Mouse (Mus musculus) forebrain, embryonic 16.5 days (tissue): ENCODE measurements around the gene Exoc3l. TPM values are rescaled to one million over a fixed set of nuclear protein-coding genes. Genes with fewer than 3 reads are reported as not detected.
A peak's percentile ranks its signal among the peaks of the same experiment; 100 is the strongest.

Experiments used
- ATAC-seq: fragments of 200-750 bp; cut with Nextera tagmentation; 2 replicates; pipeline ENCODE4 v1.8.0; 2017; ENCODE audit warnings: mild to moderate bottlenecking, moderate library complexity
- H3K27ac ChIP-seq: fragments of 300-500 bp; sonication (generic); 2 replicates; pipeline ENCODE4 v1.5.1; 2014; ENCODE audit warnings: low read length, control low read depth
- H3K27me3 ChIP-seq: fragments of 300-500 bp; sonication (generic); replicated peaks from 2 replicates; pipeline ENCODE4 v1.6.1; 2014; ENCODE audit warnings: low read length; ENCODE audit not compliant: control insufficient read depth, insufficient read depth
- H3K36me3 ChIP-seq: fragments of 300-500 bp; sonication (generic); 2 replicates; pipeline ENCODE4 v1.6.1; 2014; ENCODE audit not compliant: control insufficient read depth, insufficient read depth
- H3K4me1 ChIP-seq: fragments of 300-500 bp; sonication (generic); replicated peaks from 2 replicates; pipeline ENCODE4 v1.6.1; 2014; ENCODE audit warnings: low read length; ENCODE audit not compliant: control insufficient read depth, insufficient read depth
- H3K4me2 ChIP-seq: fragments of 300-500 bp; sonication (generic); 2 replicates; pipeline ENCODE4 v1.6.1; 2014; ENCODE audit warnings: mild to moderate bottlenecking, low read length, control low read depth
- H3K4me3 ChIP-seq: fragments of 300-500 bp; sonication (generic); replicated peaks from 2 replicates; pipeline ENCODE4 v1.5.1; 2014; ENCODE audit warnings: mild to moderate bottlenecking, low read length, control low read depth
- H3K9ac ChIP-seq: fragments of 300-500 bp; sonication (generic); replicated peaks from 2 replicates; pipeline ENCODE4 v1.6.1; 2014; ENCODE audit warnings: low read depth, low read length, control low read depth
- H3K9me3 ChIP-seq: fragments of 300-500 bp; sonication (generic); 2 replicates; pipeline ENCODE4 v1.6.1; 2016; ENCODE audit warnings: low read length; ENCODE audit not compliant: control insufficient read depth
- WGBS: fragments of 180-500 bp; shearing (Covaris S2); extraction: QIAGEN DNeasy Blood & Tissue Kit; methylation state at CpG from one replicate; pipeline ENCODE4 v1.1.7; 2014; 5-methylcytosine and 5-hydroxymethylcytosine counted together
- polyA plus RNA-seq: library from polyadenylated mRNA; unstranded; fragments of >200 nt; fragmentation: Nextera tagmentation; extraction: Ambion mirVana; gene quantifications from 2 replicates; pipeline ENCODE4 v1.2.1, GENCODE M21; 2015

Exoc3l gene
- polyA plus RNA-seq, 1 experiment from 2014 or later: 12.9 TPM

- ATAC-seq: peak; percentile 29
- H3K9ac ChIP-seq: no peak overlapping the region
- H3K36me3 ChIP-seq: peaks cover 25% of the 10 kb centered on the region
- no peaks in the 10 kb centered on the region for H3K9me3 ChIP-seq
- peaks cover 8% of the 10 kb centered on the region for H3K4me1 ChIP-seq
- H3K27me3 ChIP-seq: no peaks in the 10 kb centered on the region
- no peak overlapping the region for H3K4me3 ChIP-seq
- peak overlapping the region; percentile 31 for H3K4me2 ChIP-seq
- no peak overlapping the region for H3K27ac ChIP-seq
- WGBS: 62% methylated on average over 5 of the region's 5 CpGs
Measured at GRCm38 (mm10) chr8:105306146-105306691, 10.3 kb upstream of the Exoc3l start.

GRCm38 (mm10) chr8:105305211-105306145 lies 9.6 kb upstream of the Exoc3l start, which contains the start of gene Elmo3:
TSS of gene Elmo3 (plus strand) at chr8:105305601.
- Histone ChIP-seq H3K9ac (no peak within 1 kb of the TSS), H3K4me2 (peak within 1 kb of the TSS; percentile 31), H3K9me3 (no peaks in the 10 kb centered on the region), H3K36me3 (peaks cover 29% of the 10 kb centered on the region), H3K27ac (no peak within 1 kb of the TSS), H3K4me3 (no peak within 1 kb of the TSS; the same call in 1 of the 2 replicates), H3K27me3 (no peaks in the 10 kb centered on the region), H3K4me1 (peaks cover 8% of the 10 kb centered on the region)
- WGBS: 7% methylated on average over 30 of the region's 30 CpGs
- peak; percentile 15; the same call in 1 of the 2 replicates for ATAC-seq

- Histone ChIP-seq H3K9ac (no peak overlapping the region), H3K27ac (no peak overlapping the region), H3K4me1 (peaks cover 8% of the 10 kb centered on the region), H3K9me3 (no peaks in the 10 kb centered on the region), H3K36me3 (peaks cover 37% of the 10 kb centered on the region), H3K4me3 (no peak overlapping the region), H3K4me2 (no peak overlapping the region), H3K27me3 (no peaks in the 10 kb centered on the region)
- WGBS: 68% methylated on average over 9 of the region's 9 CpGs
- peak; percentile 21; the same call in 1 of the 2 replicates for ATAC-seq
Measured at GRCm38 (mm10) chr8:105304325-105305210, 8.7 kb upstream of the Exoc3l start.

DNA sequence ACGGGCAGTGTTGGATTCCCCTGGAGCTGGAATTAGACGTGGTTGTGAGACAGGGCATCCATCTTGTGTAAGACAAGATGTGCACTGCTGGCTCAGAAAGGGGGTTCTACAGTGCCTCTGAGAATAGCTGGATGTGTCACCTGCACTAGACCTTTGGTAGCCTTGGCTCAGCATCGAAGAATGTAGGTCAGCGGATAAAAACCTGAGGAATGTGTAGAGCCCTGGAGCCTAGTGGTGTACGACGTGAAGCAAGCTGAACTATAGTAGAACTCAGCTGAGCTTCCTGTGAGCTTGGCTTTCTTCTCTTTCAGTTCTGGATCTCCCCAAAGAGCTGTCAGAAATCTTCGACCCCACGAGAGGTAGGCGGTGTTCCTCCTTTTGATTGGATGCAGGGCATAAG lies 8.0 kb upstream of the Exoc3l start:
- Histone ChIP-seq H3K4me2 (no peak overlapping the region), H3K4me3 (no peak overlapping the region), H3K9ac (no peak overlapping the region), H3K36me3 (peaks cover 37% of the 10 kb centered on the region), H3K9me3 (no peaks in the 10 kb centered on the region), H3K4me1 (peaks cover 15% of the 10 kb centered on the region), H3K27me3 (no peaks in the 10 kb centered on the region), H3K27ac (no peak overlapping the region)
- 86% methylated on average over 9 of the region's 9 CpGs for WGBS
- no peak for ATAC-seq

DNA sequence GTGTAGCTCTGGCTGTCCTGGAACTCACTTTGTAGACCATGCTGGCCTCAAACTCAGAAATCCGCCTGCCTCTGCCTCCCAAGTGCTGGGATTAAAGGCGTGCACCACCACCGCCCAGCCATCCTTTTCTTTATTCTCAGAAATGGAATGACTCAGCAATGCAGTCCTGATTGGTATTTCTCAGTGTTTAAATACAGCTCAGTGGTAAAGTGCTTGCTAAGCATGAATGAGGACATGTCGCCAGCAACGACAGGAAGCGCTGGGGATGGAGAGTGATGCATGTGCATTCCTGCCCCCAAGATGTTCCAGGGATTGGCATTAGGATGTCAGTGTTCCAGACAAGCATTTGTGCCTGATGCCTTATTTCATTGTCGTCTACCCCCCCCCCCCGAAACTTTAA lies 7.5 kb upstream of the Exoc3l start:
- Histone ChIP-seq H3K4me1 (peaks cover 20% of the 10 kb centered on the region), H3K36me3 (peaks cover 37% of the 10 kb centered on the region), H3K27ac (no peak overlapping the region), H3K9ac (no peak overlapping the region), H3K4me2 (no peak overlapping the region), H3K9me3 (no peaks in the 10 kb centered on the region), H3K27me3 (no peaks in the 10 kb centered on the region), H3K4me3 (no peak overlapping the region)
- no peak for ATAC-seq
- WGBS: 87% methylated on average over 8 of the region's 8 CpGs

DNA sequence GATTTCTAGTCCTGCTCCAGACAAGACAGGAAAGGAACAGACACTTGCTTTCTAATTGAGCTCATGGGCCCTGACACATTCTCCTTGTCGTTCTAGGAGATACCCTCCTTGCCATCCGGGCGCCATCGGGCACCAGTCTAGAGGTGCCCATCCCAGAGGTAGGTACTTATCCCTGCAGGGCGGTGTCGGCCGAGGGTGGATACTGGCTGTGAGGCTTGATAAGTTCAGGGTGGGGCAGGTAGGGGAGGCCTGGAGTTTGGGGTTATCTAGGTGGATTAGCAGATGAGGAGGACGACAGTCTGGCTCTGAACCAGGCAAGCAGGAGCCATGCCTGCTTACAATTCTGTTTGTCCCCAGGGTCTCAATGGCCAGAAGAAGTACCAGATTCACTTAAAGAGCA lies 4.1 kb upstream of the Exoc3l start:
- Histone ChIP-seq H3K4me1 (peaks cover 20% of the 10 kb centered on the region), H3K4me2 (no peak overlapping the region), H3K9ac (no peak overlapping the region), H3K27ac (no peak overlapping the region), H3K36me3 (peaks cover 29% of the 10 kb centered on the region), H3K9me3 (no peaks in the 10 kb centered on the region), H3K27me3 (no peaks in the 10 kb centered on the region), H3K4me3 (no peak overlapping the region)
- no peak for ATAC-seq
- 96% methylated on average over 8 of the region's 8 CpGs for WGBS

- H3K27me3 ChIP-seq: no peaks in the 10 kb centered on the region
- 64% methylated on average over 18 of the region's 18 CpGs for WGBS
- H3K4me1 ChIP-seq: peaks cover 20% of the 10 kb centered on the region
- H3K4me2 ChIP-seq: peak overlapping the region; percentile 89
- no peaks in the 10 kb centered on the region for H3K9me3 ChIP-seq
- ATAC-seq: no peak
- H3K36me3 ChIP-seq: peaks cover 25% of the 10 kb centered on the region
- H3K27ac ChIP-seq: no peak overlapping the region
- peak overlapping the region; percentile 89 for H3K4me3 ChIP-seq
- peak overlapping the region; percentile 88 for H3K9ac ChIP-seq
Measured at GRCm38 (mm10) chr8:105298351-105299252, 2.7 kb upstream of the Exoc3l start.

DNA sequence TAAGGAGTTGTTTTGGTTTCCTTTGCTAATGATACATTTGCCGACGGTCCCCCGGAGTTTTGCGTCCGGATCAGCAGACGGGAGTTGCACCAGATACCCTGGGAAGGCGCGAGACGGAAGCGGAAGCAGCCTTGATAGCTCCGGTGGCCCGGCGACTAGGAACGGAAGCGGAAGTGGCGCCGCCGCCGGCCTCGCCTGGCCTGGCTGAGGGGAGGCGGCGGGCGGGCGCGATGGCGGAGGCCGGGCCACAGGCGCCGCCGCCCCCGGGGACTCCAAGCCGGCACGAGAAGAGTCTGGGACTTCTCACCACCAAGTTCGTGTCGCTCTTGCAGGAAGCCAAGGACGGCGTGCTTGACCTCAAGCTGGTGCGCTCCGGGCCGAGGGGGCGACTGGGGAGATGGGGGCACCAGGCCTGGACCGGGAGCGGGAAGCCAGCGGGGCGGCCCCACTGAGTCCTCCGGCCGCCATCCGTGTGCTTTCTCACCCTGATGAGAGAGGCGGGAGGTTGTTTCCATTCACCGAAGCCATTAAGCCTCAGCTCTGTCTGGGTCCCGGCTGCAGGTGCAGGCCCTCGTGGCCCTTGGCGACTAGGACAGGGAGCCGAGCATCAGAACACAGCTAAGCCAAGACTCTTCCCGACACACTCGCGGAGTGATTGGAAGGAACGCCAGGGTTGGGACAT lies 1.8 kb upstream of the Exoc3l start, which contains the start of gene E2f4:
Gene E2f4, plus strand, starts transcription at position 153 of the 682 bp plus-strand sequence.
- H3K27me3 ChIP-seq: no peaks in the 10 kb centered on the region
- peaks cover 21% of the 10 kb centered on the region for H3K36me3 ChIP-seq
- under 1% methylated on average over 56 of the region's 58 CpGs for WGBS
- peak within 1 kb of the TSS; percentile 88 for H3K9ac ChIP-seq
- H3K4me3 ChIP-seq: peak within 1 kb of the TSS; percentile 89
- H3K27ac ChIP-seq: peak within 1 kb of the TSS; percentile 54; the same call in 1 of the 2 replicates
- ATAC-seq: peak; percentile 95
- no peaks in the 10 kb centered on the region for H3K9me3 ChIP-seq
- H3K4me2 ChIP-seq: peak within 1 kb of the TSS; percentile 89
- peaks cover 20% of the 10 kb centered on the region for H3K4me1 ChIP-seq
